Mouse (Mus musculus) ES-E14 (cell line): ENCODE measurements around the gene Hmga1b.

Source experiments
- CHD2 ChIP-seq: IDR thresholded peaks from 2 replicates; pipeline ENCODE4 v1.6.1; 2014; ENCODE audit warnings: mild to moderate bottlenecking, low read depth, low read length, inconsistent platforms
- HCFC1 ChIP-seq: IDR thresholded peaks from 2 replicates; pipeline ENCODE4 v1.6.1; 2012; ENCODE audit warnings: low read length, inconsistent platforms, borderline replicate concordance; ENCODE audit not compliant: insufficient read depth
- MAFK ChIP-seq: IDR thresholded peaks from 2 replicates; pipeline ENCODE4 v1.6.1; 2014; ENCODE audit warnings: mild to moderate bottlenecking, low read depth, low read length, inconsistent platforms; ENCODE audit not compliant: insufficient read depth
- ZC3H11A ChIP-seq: IDR thresholded peaks from 2 replicates; pipeline ENCODE4 v1.6.1; 2012; ENCODE audit warnings: low read depth, mild to moderate bottlenecking, inconsistent platforms, low read length, borderline replicate concordance

- TF ChIP-seq HCFC1 (no peak), ZC3H11A (no peak), CHD2 (no peak), MAFK (no peak)
Measured at GRCm38 (mm10) chr11:120760236-120760635, 2.4 kb upstream of the Hmga1b start.
